Mouse (Mus musculus) kidney, adult 8-10 months (tissue): ENCODE data around the gene Lrig1.

Source experiments
- DNase-seq, 2 experiments: peaks; one replicate each; pipeline ENCODE4 v3.0.0; 2022

Lrig1 gene

DNA sequence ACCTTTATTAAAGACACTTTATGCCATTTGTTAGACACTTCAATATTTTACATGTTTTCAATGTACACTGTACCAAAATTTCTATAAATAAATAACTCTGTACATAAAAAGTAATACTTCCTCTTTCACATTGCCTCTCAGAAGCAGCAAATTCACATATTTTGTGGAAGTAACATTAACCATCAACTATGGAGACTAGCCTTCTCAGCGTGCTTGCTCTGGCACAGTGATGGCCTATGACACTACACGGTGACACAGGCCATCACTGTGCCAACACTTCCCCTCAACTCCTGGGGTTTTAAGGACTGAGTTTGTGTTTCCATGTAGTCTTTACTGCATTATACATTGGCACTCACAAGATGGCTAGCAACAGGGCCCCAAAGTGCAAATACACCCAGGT is 95.4 kb downstream of the Lrig1 start:
- no peak for DNase-seq

DNA sequence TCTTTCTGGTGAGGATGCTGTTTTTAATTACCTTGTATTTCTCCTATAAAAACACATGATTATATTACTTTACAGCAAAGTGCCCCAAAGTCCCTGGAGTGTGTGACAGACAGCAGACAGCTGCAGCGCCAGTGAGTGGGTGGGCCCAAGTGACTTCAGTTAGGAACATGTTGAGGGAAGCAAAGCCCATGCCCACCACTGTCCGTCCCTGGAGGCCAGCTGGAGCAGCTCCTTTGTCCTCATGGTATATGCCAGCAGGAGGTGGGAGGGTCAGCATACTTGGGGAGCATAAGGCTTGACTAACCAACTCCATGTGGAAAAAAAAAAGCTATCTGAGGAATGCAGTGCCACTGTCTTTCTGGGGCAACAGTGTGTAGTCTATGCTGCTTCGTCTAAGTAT is 95.9 kb downstream of the Lrig1 start:
- no peak for DNase-seq

DNA sequence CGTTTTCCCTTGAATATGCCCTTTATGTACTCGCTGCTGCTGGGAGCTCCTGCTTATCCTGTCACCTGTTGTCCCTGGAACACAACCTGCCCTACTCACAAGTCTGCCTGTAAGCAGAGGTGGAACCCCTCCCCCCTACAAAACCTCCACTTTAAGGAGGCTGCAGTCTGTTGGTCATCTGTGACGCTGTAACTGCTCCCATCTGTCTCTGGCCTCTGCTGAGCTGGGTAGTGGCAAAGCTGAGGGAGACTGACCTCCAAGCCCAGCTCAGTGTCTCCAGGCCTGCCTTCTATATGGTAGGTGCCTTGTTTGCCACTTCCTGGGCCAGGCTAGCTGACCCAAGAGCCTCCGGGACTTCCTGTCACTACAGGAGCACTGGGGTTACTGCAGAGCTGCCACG is 98.1 kb downstream of the Lrig1 start:
- no peak for DNase-seq

DNA sequence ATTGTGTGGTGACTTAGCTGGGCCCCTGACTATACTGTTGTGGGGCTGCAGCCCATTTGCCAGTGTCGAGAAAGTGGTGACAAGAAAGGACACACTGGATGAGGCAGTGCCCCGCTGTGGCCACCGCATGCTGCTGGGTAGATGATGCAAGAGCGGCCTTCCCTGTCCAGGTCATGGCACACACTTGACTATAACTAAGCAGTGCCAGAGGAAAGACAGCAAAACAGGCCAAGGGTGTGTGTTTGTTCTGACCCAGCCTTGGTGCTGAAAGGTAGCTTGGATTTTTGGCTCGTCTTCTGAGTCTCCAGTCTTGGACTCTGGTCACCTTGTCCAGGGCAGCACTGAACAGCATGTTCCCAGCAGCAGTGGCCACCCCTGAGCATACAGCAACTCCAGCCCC is 98.9 kb downstream of the Lrig1 start:
- DNase-seq, result peak; percentile 43 to 65

DNA sequence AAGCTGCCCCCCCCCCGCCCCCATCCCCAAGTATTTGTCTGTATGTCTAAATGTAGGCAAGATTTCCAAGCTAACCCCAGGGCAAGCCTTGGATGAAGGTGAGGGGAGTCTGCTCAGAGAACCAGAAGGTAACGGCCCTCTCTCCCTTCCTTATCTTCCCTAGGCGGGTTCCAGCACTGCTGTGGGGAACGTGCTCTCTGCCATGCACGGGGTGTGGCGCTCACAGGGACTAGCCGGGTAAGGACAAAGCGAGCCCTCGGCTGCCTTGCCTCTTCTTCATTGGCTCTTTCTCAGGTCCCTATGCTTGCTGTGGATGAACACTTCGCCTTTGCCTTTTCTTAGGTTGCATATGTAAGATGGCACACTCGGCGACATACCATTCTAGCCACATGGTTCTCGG is 100.9 kb downstream of the Lrig1 start:
- DNase-seq, result no peak

DNA sequence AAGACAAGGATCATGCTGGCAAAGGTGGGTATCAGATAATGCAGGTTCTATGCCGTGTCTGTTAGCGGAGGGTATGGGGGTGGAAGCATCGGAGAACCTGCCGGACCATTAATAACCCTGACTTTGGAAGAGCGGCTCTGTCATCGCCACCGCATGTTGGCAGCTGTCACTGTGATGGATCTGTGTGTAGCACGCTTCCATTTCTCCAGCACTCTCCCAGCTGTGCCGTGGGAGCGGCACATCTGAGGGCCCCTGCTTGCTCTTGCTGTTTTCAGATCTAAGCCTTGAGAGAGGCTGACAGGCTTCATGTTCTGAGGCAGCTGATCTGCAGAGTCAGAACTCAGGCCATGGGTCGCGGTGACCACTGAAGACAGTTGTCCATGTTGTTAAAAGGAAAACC is 101.5 kb downstream of the Lrig1 start:
- DNase-seq, result no peak

DNA sequence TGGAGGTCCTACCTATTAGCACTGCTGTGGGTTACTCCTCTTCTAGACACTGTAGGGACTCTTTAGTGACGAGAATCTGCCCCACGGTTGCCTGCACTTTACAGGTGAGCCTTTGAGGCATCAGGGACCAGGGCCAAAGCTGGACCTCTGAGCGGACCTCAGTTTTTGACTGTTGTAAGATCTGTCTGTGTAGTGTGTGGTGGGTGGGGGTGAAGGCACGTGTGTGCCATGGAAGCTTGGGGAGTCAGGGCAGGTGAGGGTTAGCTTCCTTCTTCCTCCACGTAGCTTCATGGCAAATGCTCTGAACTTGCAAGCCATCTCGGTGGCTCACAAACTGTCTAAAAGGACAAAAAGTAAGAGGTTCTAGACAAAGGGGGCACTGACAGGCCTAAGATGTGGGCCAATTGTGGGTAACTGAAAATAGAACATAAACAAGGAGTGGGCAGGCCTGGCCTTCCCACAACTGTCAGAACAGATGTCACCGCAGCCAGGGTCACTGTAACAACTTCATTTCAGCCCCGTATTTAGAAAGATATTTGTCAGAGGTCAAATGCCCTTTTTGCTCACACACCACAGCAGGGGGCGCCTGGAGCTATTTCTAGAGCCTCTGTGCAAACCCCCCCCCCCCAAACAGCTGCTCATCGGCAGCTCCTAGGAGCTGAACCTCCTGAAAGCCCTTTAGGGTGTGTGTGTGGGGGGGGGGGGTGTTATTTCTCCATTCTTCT is 103.0 kb downstream of the Lrig1 start:
- no peak for DNase-seq

DNA sequence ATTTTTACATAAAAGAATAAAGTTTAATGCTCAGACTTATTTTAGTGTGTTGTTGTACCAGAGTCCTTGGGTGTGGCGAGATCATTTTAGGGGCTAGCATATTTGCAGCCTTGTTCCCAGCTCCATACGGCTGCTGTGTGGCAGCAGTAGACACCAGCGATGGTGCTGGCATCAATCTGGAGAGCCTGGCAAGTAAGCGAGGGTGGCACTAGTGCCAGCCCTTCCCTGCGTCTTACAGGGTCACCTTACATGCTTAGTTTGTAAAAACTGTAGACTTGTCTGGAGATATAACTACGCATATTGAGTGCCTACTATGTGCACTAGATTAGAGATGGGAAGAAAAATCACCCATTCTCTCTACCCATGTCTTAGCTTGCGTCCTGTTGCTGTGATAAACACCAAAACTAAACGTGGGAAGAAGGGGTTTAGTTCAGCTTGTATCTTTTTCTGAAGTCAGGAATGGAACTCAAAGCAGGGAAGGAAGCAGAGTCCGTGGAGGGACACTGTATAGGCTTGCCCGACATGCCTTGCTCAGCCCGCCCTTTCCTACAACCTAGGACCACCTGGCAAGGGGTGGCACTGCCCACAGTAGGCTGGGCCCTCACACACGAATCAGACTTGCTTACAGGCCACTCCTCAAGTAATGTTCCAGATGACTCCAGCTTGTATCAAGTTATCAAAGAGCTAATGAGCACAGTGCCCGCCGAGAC is 103.8 kb downstream of the Lrig1 start:
- DNase-seq, result no peak

DNA sequence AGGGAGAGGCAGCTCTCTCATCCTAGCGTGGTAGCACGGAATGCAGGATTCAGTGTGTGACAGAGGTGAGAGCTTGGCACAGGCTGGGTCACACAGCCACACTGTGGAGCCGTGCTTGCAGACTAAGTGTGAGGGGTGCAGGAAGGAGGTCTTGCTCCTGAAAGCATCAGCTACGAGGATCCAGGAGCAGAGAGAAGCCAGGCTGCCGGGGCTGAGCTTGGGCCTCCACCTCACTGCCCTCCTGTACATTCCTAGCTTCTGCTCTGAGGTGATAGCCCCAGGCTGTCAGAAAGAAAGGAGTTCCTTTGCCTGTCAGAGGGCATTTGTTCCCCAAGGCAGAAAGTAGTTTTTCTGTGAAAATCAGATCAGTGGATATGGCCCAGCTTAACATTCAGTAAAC is 104.8 kb downstream of the Lrig1 start:
- DNase-seq, result no peak

DNA sequence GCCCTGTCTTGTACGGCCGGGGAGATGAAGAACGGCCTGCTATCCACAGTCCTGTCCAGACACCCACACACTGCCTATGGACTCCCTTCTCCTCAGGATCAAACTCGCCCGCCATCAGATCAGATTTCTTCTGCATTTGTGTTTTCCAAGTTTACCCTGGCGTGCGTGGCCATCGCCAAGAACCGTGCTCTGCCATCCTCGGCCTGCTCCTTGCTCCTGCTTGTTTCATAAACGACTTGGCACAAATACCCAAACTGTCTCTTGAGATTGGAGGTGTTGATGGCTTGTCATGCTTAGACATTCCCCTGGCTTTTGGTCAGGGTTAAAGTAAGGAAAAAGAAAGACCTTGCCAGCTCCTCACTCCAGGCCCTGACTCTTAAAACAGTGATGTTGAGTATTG is 105.2 kb downstream of the Lrig1 start:
- DNase-seq, result no peak

DNA sequence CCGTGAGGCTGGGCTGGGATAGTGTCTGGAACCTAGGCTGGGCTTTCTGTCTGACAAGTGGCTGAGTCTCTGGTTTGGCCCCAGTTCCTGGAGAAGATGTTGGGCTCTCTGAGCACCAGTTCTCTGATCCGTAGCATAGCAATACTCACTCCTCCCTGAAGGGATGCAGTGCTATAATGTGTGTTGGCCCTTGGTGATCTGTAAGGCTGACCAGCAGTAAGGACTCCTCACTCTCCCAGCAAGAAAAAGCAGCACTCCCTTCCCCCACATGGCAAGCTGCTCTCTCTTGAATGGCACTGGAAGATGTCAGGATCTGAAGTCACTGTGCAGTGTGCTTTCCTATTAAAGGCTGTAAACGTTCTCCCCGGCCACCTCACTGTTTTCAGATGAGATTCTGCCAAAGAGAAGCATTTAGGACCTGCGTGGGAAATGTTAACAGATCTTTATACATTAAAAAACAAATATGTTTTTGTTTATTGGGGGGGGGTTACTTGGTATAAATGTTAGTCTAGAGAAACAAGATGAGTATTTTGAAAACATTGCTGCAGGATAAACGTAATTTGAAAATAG is 105.8 kb downstream of the Lrig1 start:
- DNase-seq, result no peak

DNA sequence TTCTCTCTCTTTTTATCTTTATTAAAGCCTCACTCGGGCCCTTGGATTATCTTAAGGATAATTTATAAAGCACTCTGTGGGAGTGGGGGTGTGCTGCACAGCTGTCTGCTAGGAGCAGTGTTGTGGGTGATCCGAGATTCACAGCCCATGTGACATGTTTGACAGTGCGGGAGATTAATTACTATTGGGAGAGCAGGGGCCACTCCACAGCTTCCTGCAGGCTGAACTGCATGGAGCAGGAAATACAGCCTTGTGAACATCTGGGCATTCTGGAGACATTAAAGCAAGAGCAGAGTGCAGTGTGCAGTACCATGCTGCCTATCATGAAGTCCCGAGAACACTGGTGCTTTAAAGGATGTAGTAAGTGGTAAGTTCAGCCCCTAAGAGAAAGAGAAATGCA is 107.2 kb downstream of the Lrig1 start:
- DNase-seq, result no peak

DNA sequence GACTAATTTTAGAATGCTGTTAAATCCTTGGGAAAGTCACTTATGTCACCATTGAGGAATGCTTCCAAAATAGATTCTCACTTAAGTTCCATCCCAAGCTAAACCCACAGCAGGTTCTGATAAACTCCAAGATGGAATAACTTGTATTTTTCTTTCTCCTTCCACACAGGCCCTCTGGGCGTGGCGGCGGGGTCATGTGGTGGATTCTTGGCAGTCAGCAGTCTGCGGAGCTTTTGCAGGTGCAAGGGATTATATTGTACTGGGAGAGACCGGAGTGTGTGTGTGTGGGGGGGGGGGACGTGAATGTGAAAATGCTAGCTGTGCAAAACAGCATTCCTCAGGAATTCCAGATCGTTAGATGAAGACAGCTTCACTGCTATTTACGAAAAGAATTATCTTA is 107.7 kb downstream of the Lrig1 start:
- no peak for DNase-seq

DNA sequence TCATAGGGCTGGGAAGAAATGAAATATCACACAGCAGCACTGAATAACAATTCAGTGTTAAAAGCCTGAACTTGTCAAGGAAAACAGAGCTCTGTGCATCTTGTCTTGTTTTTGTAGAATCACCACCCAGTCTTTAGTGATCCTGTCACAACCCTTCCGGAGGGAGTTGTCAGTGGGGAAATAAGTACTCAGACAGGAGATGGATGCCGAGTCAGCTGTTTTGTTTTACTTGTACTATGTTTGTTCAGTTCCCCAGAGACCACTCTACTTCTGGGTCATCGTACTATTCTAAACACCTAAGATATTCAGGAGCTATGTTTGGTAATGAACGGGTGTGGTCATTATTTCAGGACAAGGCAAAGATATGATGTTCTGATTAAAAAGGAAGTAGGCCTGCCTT is 111.6 kb downstream of the Lrig1 start:
- DNase-seq, result no peak

DNA sequence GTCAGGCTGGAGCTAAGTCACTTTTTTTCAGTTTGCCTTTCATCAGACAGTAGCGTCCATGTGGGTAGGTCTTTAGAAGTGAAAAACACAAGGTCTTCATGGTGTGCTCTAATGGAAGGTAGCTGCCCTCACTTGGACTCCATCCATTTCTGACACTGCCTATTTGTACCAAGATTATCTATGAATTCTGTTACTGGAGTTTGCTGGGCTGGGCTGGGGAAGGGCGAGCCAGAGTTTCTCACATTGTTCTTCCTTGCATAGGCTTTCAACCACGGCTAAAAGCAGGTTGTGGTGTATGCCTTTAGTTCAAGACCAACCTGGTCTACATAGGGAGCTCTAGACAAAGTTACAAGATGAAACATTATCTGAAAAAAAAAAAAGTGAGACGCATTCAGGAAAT is 115.0 kb downstream of the Lrig1 start:
- no peak for DNase-seq

DNA sequence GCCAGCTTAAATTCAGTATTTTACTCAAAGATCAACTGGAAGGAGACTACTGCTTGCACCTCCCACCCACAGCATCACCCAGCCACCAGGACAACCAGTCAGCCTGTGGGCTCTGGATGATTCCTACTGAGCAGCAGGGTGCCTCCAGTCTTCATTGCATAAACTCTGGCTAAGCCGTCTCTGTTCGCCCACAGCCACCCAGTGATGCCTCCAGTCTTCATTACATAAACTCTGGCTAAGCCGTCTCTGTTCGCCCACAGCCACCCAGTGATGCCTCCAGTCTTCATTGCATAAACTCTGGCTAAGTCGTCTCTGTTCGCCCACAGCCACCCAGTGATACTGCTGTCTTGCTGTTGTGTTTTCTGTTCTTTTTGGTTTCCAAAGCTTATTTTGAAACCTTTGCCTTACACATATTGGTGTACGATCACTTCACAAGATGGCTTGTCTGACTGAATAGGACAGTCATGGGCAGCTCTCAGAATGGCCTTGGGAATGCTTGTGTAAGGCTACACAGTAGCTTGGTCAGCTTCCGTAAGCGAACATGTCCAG is 115.7 kb downstream of the Lrig1 start:
- DNase-seq, result no peak

DNA sequence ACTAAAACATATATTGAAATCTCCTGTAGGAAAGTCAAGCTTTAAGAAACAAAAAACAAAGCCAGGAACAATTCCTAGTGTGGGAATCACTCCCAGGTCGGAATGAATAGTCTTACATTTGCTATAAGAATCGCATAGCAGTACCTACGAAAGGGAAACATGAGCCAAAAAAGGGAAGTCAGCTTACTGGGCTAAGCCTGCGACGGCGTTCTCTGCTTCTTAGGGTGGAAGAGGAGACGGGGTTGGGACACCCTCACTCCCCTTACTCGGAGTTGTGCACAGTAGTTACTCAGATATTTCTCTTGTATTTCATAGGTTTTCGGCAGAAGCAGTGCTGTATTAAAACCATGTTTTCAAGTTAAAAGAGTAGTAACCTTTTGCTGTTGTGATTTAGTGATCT is 117.9 kb downstream of the Lrig1 start:
- DNase-seq, result no peak

DNA sequence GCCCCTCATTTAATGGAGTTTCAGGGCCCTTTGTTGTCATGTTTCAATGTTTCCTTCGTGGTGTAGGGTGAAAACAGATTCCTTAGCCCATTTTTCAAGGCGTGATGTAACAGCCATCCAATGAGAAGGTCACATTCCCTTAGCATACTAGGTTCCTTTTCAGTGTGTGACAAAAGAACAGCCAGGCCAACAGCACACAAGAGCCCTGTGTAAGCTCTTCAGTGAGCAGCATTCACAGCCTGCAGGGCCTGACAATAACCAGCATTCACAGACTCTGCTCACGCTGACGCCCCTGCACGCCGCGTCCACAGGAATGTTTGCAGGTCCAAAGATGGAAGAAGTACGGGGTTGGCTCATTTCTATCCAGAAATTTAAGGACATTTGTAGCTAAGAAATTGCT is 122.0 kb downstream of the Lrig1 start:
- no peak for DNase-seq

DNA sequence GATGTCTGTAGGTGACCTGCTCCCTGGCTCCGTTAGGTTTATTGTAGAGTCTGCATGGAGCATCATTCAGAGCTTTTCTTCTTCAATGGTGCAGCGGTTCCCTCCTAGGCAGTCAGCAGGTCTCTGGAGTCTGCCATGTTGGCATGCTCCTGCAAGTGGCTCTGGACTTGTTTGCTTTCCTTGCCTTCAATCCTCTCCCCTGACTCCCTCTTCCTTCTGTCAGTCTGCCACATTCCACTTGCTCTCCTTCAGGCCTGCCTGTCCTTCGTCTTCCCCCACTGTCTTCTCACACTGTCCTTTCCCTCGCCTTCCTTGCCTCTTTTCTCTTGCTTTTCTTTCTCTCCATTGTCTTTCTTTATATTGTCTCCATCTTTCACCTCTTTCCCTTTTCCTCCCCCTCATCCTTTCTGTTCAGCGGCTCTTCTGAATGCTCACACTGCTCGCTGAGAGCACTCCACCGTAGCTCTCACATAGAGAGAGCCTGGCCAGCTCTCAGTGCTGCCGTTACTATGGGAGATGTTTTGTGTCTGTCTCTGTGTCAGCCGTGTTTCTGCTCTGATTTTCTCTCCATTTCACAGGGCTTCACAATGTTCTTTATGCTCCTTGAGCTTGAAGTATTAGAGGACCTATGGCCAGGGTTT is 124.3 kb downstream of the Lrig1 start:
- DNase-seq, result no peak

DNA sequence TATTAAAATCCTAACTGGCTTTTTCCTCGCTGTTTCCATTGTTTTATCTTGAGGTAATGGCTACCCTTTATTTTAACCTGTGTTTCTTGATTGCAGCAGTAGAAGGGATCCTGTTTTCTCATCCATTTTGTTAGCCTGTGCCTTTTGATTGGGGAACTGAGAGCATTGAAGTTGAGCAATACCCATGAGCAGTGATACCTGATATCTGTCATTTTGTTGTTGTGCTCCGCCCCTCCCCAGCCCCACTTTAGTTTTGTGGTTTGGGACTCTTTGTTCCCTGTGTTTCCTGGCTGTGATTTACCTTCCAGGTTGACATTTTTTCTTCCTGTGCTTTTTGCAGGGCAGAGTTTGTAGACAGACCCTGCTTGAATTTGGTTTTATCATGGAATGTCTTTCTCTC is 131.9 kb downstream of the Lrig1 start:
- DNase-seq, result no peak

DNA sequence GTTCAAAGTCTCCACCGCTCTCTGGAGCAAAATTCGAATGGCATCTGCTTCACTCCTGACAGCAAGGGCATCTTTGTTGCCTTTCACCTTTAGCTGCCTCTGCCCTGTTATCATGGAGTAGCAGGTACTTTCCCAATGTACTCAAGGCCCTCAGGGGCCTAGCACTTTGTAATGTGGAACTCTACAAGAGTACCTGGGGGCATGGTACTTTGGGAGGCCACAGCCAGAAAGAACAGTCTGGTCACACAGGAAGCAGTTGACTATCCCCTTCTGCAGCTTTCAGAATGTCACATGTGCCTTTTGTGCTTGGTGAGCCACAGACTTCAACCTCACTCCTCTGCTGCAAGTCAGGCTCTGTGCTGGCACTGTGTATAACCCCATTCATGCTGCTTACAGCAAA is 134.2 kb downstream of the Lrig1 start:
- DNase-seq, result no peak

DNA sequence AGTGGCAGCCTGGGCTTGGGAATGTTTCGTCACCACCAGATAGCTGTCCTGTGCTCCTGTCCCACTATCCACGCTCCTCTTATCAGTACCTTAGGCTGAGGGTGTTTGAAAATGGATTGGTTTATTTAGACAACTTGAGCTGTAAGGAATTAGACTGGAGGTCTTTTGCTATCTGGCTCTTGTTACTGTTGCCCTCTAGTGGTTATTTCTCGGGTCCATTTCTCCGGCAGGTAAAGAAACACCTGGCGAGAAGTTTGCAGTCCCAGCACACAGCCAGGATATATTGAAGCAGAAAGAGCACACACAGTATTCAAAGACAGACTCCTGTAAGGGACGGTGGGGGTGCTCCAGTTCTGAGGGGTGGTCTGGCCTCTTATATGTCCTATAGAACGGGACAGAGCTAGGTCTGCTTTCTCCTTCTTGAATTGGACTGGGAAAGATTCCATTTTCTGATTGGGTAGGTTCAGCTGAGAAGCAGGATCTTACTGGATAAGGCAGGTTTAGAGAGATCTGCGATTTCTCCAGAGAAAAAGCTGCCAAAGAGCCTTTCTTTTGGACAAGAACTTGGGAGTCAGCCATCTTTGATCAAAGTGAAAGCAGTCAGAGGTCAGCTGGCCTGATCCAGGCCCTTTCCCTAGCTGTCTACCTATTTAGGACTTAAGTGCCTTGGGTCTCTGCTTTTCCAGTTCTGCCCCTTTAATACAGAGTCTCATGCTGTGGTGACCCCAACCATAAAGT is 136.6 kb downstream of the Lrig1 start:
- DNase-seq, result no peak

DNA sequence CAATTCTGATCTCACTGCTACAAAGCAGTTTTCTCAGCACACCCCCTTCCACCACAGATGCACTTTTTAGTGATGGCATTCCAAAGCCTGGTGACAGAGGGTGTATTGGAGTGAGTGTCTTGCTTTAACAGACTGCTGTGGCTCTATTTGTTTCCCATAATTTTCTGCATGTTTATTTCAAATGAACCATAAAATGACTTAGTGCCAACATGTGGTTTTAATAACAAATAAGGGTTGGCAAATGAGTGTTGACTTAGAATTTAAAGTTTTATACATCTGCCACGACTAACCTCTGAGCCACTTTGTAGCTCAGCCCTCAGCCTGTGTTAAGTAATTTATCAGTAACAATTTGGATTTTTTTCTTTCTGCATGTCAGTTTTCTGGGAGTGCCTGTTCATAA is 138.6 kb downstream of the Lrig1 start:
- DNase-seq, result no peak
